Mouse (Mus musculus) erythroid progenitor cell, adult 5-6 weeks (primary cell): Measurements from ENCODE around the gene Hdac9. TPM values are rescaled to one million over a fixed set of nuclear protein-coding genes. Genes with fewer than 3 reads are reported as not detected.

Experiments
- ATAC-seq: replicated peaks from 2 replicates; pipeline ENCODE4 v1.8.0; 2016; ENCODE audit warnings: moderate number of reproducible peaks, mild to moderate bottlenecking, moderate TSS enrichment, inconsistent platforms; ENCODE audit not compliant: poor library complexity, low FRiP score, severe bottlenecking
- total RNA-seq, 2 experiments: library from RNA; stranded (forward) in 1 of 2; stranded (reverse) in 1 of 2; fragments of 150-400 nt in 1 of 2; fragments of 186-747, 209-891 nt in 1 of 2; gene quantifications; 2 replicates each; pipeline versions ENCODE4 v1.2.3 to v1.2.4; 2015 to 2017; ENCODE audit warnings: low replicate concordance in 2 of 2

The Hdac9 gene
- total RNA-seq, 2 experiments from 2014 or later: 1.7 to 2.3 TPM

DNA sequence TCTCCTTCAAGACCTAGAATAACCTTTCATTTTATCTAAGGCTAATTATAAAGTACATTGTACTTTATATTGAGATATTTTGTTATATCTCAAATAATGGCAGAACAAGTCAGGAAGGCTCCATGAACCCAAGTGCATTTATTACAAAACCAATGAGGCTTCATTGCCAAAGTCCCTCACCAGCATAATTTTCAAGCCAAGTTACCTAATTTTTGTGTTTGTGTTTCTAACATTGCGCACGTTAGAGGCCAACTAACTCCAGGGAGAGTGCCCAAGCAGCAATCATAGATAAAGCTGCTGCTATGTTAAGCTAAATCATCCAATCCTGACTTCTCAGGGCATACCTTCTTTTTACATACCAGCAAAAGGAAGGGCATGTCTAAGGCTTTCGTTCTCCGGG lies 722.8 kb downstream of the Hdac9 start:
- no peak for ATAC-seq

DNA sequence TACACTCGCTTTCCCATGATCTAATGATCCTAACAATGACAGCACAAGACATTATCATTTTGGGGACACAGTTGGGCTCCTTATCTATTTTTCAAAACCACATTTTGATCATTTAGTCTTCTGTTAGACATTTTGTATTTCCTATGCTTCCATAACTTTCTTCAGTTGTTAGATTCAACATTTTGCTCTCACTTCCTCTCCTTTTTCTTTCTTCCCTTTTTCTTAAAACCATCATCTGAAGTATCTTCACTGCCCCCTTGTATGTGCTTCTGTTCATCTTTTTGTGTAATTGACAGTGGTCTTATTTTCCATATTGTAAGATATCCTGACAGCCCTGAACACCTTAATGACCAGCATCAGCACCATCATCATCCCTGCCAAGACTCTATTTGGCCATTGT lies 725.6 kb downstream of the Hdac9 start:
- no peak for ATAC-seq

GRCm38 (mm10) chr12:34178931-34179330 lies 738.0 kb downstream of the Hdac9 start:
- ATAC-seq: no peak

DNA sequence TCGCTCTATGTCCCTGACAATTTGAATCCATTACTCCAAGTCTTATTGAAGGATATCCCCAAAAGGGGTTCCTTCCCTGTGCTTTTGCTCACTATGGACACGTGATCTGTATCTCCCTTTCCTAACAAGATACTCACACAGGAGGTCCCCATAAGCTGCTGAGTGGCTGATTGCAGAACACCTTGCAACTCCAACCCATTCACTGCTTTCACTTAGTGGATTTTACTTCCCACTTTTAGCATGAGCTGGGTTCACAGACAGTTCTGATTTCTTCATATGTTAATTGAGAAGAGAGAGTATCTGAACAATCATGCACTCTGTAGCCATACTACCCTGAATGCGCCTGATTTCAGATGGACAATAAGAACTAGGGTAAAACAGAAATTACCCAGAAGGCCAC lies 740.1 kb downstream of the Hdac9 start:
- no peak for ATAC-seq

GRCm38 (mm10) chr12:34173036-34173435 lies 743.9 kb downstream of the Hdac9 start:
- ATAC-seq: no peak

GRCm38 (mm10) chr12:34170601-34171000 lies 746.3 kb downstream of the Hdac9 start:
- ATAC-seq: no peak

- no peak for ATAC-seq
Measured at GRCm38 (mm10) chr12:34165674-34166073, 751.2 kb downstream of the Hdac9 start.

DNA sequence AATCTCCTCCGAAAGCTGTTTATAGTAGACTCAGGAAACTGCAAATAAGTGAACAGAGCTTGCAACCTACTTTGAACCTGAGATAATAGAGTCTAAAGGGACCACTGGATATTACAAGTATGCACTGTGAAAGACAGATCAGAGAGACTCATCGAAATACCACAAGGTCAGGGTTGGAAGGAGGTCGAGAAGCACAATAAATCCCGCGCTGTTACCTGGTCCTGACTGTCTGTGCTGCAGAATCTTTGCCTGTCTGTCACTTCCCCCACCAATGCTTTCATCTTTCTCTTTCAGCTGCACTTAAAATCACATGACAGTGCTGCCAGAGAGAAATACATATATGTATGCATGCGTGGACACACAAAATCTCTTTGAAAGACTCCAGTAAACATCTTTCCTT lies 760.6 kb downstream of the Hdac9 start:
- no peak for ATAC-seq

DNA sequence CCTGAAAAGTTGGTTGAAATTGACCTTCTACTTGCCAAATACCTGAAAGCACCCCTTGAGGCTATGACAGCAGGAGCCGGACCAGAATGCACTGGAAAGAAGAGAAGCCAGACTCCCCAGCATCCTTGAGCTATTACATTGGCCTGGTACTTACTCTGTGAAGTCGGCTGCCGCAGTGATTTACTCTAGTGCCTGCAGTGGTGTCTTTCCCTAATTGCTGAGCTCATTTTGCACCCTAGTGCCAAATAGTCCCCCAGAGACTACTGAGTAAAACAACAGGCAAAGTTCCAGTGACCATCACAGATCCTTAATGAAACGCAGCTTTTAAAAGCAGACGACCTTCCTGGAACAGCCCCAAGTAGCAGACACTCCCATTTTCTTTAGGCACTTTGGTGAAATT lies 761.2 kb downstream of the Hdac9 start:
- no peak for ATAC-seq

DNA sequence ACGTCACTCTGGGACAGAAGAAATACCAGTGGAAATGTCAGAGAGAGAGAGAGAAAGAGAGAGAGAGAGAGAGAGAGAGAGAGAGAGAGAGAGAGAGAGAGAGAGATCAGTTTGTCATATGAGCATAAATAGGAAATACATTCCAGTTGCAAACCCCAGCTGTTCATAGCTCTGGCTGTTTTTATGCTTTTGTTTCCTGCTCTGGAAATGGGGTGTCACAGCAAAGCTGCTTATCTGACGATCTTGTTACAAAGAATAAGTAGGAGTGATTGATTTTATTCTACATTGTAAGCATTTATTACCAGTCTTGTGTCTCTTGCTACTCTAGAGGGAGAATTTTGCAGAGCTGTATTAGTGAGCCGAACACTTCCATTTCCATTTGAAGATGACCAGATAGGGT lies 762.1 kb downstream of the Hdac9 start:
- no peak for ATAC-seq

- no peak for ATAC-seq
Measured at GRCm38 (mm10) chr12:34151336-34151735, 765.6 kb downstream of the Hdac9 start.

GRCm38 (mm10) chr12:34142743-34143142 lies 774.2 kb downstream of the Hdac9 start:
- ATAC-seq: no peak

DNA sequence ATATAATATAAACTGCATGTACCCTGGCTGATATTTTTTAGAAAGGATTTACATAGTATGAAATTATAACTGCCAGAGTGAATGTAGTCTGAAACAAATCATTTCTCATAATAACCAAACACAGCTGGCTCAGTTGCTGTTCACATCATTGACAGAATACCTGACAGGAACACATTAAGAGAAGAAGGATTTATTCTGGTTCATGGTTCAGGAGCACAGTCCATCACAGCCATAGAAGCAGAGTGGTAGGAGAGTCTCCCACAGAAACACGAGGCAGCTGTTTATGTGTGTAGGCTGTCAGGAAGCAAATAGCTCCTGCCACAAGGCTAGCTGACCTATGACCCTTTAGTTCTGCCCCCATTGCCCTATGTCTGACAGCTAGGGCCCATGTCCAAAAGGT lies 803.6 kb downstream of the Hdac9 start:
- ATAC-seq: no peak

- no peak for ATAC-seq
Measured at GRCm38 (mm10) chr12:34092953-34093352, 823.9 kb downstream of the Hdac9 start.

DNA sequence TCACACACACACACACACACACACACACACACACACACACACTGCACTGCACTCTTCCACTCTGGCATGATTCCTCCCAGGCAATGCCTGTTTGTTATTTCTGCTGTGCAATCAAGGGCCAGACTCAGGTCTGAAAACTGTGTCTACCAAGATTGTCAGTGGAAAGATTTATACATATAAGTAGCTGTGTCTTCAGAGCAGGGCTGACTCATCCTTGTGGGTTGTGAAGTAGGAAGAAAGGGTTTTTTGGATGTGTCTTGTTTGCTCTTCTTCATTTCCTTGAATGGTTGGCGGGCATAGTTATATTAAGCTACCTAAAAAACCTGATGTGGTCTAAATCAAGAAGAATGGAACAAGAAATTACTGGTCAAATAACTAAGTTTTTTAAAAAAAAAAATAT lies 825.0 kb downstream of the Hdac9 start:
- no peak for ATAC-seq

DNA sequence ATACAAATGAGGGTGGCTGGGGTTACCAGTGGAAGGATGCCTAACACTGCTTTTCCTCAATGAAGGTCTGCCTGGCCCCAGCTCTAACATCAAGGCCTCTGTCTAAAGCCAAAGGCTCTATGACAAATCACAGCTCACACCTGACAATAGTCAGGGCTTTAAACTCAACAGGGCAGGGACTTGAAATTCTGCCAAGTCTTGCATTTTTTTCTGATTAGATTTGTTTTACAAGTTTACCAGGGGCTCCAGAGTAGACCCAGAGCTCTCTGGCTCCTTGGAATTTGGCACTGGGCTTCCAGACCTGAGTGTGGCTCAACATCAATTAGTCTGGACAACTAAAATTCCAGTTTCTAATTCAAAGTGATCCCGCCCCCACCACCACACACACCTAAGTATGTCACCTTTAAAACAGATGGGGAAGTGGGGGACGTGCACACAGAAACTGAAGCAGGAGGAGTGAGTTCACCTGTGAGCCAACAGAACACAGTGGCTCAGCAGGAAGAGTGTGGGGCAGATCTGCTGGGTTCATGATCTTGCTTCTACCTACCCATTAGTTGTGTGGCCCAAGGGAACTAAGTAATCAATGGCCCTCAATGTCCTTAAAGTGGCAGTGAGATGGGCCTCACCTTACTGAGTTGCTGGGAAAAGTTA lies 829.5 kb downstream of the Hdac9 start:
- no peak for ATAC-seq

DNA sequence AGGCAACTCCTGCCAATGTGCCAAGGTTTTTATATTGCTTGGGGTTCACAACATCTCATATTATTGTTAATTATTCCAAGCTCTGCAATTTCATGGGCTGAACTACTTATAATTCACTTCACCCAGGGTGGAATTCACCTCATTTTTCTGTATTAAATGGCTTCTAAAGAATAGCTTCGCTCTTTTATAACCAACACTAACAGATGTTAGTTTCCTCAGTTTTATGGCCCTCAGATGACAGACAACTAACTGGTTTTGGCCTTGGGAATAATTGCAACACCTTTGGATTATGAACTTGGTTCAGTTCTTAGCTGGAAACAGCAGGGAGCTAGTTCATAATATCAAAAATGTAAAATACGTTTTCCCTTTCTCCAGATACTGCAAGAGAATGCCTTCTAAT lies 839.9 kb downstream of the Hdac9 start:
- no peak for ATAC-seq

DNA sequence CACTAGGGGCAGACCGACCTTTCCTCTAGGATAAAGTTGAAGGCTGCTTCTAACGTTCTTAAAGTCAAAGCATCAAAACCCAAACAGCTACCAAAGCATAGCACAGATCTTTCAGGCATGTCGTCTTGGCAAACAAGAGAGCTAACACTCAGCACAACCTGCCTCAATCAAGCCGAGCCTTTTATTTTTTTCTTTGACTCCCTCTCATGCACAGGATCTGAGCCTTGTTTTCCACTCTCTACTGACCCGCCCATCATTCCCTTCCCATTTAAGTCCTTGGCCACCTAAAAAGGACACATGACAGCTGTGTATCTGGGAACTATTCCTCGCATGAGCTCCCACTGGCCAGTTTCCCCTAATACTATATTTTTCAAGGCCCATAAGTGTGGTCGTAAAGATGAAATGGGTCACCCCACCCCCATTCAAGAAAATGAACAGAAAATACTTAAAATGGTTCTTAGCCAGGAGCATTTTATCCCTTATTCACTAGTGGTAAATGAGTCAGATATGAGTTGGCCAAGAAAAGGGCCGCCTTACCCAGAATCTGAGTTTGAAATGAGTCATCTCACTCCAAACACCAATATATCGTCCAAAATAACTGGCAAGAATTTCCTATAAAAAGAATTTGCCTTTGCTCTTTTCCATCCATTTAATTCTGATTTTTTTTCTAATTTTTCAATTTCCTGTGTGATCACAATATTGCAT lies 840.9 kb downstream of the Hdac9 start:
- ATAC-seq: no peak

- no peak for ATAC-seq
Measured at GRCm38 (mm10) chr12:34052508-34052907, 864.4 kb downstream of the Hdac9 start.

GRCm38 (mm10) chr12:34052036-34052435 lies 864.9 kb downstream of the Hdac9 start:
- ATAC-seq: no peak

- no peak for ATAC-seq
Measured at GRCm38 (mm10) chr12:34051112-34051511, 865.8 kb downstream of the Hdac9 start.

GRCm38 (mm10) chr12:34040949-34041348 lies 875.9 kb downstream of the Hdac9 start:
- ATAC-seq: no peak
